Mouse (Mus musculus) heart, adult 18-20 months (tissue): ENCODE data around the gene Cga. TPM values are rescaled to one million over a fixed set of nuclear protein-coding genes. Genes with fewer than 3 reads are reported as not detected.

ENCODE experiments used
- DNase-seq, 2 experiments: peaks; one replicate each; pipeline ENCODE4 v3.0.0; 2021 to 2022; ENCODE audit warnings: mixed read lengths in 1 of 2
- long read RNA-seq, 2 experiments: library from polyadenylated mRNA; stranded (forward); transcript quantifications; one replicate each; pipeline ENCODE4 v2.0.0; 2021
- total RNA-seq, 2 experiments: library from RNA; stranded (reverse); gene quantifications; 2 replicates each; pipeline ENCODE4 v1.2.3; 2021

Gene Cga
- not detected for total RNA-seq
- long read RNA-seq, experiment 1, result 0 reads
- long read RNA-seq, experiment 2, result 0 reads

- DNase-seq, result no peak
Observed at GRCm38 (mm10) chr4:34893479-34893878, at the start of gene Cga. Gene Cga, plus strand, starts transcription at chr4:34893779.

- DNase-seq, result no peak
Observed at GRCm38 (mm10) chr4:34843839-34844238, 49.7 kb upstream of the Cga start.

GRCm38 (mm10) chr4:34847679-34848309 is 45.8 kb upstream of the Cga start:
- no peak for DNase-seq

DNA sequence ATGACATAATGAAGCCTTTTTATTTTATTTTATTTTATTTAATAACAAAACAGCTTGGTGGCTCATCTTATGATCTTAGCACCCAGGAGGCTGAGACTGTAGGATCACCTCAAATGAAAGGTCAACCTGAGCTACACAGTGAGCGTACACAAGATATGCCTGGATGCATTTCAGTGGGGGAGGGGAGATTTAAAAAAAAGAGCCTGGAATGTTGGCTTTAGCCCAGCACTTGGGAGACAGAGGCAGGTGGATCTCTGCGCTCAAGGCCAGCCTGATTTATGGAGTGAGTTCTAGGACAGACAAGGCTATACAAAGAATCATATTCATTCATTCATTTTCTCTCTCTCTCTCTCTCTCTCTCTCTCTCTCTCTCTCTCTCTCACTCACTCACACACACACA is 43.4 kb upstream of the Cga start:
- no peak for DNase-seq

- peak in 1 of 2 experiments; percentile 31 for DNase-seq
Observed at GRCm38 (mm10) chr4:34852051-34852450, 41.5 kb upstream of the Cga start.

DNA sequence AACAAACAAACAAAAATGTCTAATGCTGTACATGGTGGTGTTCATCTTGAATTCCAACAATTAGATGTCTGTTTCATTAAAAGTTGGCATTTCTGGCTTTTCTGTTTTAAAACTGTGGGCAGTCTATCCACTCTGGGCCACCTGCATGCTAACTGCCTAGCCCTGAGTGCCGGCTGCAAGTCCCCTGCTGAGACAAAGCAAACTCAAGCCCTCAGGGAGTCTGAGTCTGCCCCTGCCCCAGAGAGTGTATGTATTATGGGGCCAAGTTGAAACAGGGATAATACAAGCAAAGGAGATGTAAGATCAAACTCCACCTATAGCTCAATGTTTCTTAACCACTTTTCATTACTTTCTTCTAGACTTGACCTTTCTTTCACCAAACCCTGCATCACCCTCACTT is 37.6 kb upstream of the Cga start:
- no peak for DNase-seq

DNA sequence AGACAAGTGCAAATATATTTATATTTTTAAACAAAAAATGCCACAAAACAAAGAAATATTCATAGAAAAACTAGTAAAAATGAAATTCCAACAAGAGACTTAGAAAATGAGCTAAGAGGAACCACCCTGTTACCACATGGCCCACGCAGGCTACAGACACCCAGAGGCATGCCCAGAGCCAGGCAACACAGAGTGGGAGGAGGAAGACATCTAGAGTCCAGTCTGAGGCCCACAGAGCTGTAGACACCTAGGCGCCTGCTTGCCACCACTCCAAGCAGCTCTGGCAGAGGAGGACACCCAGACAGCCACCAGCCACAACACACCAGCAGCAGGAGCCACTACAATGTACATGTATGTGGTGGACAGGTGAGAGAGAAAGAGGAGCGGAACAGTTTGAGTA is 34.7 kb upstream of the Cga start:
- no peak for DNase-seq

GRCm38 (mm10) chr4:34859416-34859815 is 34.2 kb upstream of the Cga start:
- no peak for DNase-seq

- no peak for DNase-seq
Observed at GRCm38 (mm10) chr4:34861438-34861837, 32.1 kb upstream of the Cga start.

- no peak for DNase-seq
Observed at GRCm38 (mm10) chr4:34869813-34870212, 23.8 kb upstream of the Cga start.

GRCm38 (mm10) chr4:34872896-34873495 is 20.6 kb upstream of the Cga start:
- peak; percentile 53 to 62 for DNase-seq

DNA sequence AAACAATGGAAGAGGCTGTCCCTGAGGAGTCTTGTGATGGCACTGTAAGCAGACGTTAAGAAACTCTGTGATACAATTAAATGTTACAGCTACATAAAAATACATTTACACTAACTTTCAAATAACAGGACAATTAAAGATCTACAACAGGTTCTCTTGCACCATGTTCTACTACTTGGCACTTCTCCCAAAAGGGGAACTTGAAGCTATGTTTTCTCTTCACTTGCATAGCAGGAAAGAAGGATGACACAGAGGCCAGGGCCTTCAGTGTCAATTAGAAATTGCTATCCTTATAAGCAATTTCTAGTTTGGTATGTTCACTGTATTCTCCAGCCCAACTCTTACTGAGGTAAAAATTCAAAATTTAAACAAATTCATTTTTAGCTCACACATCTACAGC is 19.3 kb upstream of the Cga start:
- no peak for DNase-seq

DNA sequence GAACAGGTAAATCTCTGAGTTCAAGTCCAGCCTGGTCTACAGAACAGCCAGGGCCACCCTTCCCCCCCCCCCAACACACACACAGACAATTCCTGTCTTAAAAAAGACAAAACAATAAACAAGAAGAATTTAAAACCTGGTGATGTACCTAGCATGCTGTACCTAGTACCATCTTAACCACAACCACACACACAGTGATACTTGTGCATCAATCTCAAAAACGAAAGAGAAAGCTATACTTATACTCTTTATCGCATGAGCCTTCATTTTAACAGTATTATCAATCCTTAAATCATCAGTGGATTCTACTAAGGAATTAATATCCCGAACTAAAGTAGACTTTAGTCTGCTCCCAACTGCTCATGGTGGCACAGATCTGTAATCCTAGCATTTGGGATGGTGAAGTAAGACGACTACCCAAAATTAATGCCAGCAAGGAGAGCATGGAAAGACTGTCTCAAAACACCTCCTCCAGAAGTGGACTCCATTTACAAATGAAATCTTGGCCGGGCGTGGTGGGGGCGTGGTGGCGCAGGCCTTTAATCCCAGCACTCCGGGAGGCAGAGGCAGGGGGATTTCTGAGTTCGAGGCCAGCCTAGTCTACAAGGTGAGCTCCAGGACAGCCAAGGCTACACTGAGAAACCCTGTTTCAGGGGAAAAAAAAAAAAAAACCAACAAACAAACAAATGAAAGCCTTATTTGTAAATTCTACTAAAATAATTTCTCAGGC is 12.5 kb upstream of the Cga start:
- no peak for DNase-seq

GRCm38 (mm10) chr4:34881851-34882250 is 11.7 kb upstream of the Cga start:
- DNase-seq, result no peak

DNA sequence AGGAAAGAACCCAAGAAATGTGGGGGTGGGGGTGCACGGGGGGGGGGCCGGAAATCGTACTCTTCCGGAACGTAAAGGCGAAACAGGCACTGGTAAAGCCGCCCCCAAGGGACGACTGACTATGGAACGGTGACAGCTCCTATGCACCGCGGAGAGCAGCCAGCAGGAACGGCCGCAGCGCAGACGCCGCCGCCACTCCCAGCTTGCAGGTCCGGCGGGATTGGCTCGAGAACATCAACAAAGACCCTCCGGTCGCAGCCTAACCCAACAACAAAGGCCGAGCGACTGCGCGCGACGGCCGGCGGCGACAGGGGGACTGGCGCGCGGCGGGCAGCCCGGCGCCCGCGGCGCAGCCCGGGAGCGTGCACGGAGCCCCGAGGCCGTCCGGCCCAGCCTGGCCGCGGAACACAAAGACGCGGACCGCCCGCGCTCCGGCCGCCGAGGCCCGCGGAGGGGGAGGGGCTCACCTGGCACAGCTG is 11.2 kb upstream of the Cga start:
- peak; percentile 46 to 68 for DNase-seq

DNA sequence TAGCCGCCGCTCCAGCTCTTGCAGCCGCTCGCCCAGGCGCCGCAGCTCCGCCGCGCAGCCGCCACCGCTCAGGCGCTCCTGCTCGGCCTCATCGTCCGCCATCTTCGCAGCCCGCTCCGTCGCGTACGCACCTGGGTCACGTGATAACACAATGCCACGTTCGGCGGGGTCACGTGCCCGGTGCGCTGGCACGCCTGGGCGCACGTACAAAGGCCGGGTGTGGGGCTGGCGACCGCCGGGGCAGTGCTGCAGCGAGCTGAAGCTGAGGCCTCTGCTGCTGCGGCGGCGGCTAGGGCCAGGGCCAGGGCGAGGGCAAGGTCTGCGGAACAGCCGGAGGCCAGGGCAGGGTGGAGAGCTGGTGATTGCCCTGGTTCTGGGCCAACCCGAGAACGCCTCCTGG is 10.8 kb upstream of the Cga start, which contains the start of gene Zfp292:
Gene Zfp292 (minus strand): TSS at position 143 of the 400 bp plus-strand sequence.
- DNase-seq, result peak; percentile 93 to 95

- DNase-seq, result peak in 1 of 2 experiments; percentile 24
Observed at GRCm38 (mm10) chr4:34883366-34884029, 10.1 kb upstream of the Cga start.

- DNase-seq, result peak in 1 of 2 experiments; percentile 25
Observed at GRCm38 (mm10) chr4:34885631-34886351, 7.8 kb upstream of the Cga start.

DNA sequence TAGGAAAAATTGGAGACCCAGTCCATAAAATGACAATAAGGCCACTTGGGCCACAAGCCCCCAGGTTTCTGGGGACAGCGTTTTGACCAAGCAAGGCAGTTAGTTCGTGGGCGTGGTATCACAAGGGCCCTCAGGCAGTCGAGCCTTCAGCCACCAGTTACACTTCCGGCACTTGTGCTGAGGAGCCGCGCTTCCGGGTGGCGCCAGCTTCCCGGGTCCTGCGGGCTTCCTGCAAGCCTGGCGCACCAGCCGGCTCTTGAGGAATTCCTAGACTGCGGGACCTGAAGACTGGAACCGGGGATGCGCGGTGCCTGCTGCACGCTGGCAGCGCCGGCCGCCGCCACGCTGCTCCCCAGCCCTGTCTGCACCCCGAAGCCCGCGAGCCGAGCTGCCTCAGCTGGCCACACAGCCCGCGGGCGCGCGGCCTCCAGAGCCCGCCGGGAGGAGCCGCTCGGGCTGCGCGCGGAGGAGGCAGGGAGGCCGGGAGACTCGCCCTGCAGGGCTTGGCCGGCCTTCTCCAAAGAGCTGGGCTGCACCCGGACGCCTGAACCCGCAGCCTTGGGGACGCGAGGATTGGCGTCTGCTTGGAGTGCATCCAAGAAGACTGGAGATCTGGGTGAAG is 7.0 kb upstream of the Cga start:
- peak; percentile 85 to 91 for DNase-seq

- DNase-seq, result no peak
Observed at GRCm38 (mm10) chr4:34887295-34887694, 6.3 kb upstream of the Cga start.

- DNase-seq, result no peak
Observed at GRCm38 (mm10) chr4:34889101-34889811, 4.3 kb upstream of the Cga start.
